Mouse (Mus musculus) limb, embryonic 14.5 days (tissue): ENCODE data around the gene Ncan. TPM values are rescaled to one million over a fixed set of nuclear protein-coding genes. Genes with fewer than 3 reads are reported as not detected.

Experiments
- ATAC-seq: fragments of 200-750 bp; cut with Nextera tagmentation; 2 replicates; pipeline ENCODE4 v1.8.0; 2017; ENCODE audit warnings: low read depth, moderate number of reproducible peaks, moderate TSS enrichment; ENCODE audit not compliant: low FRiP score
- DNase-seq: peaks from one replicate; pipeline ENCODE4 v3.0.0-alpha.2; 2015; ENCODE audit warnings: low spot score
- H3K27ac ChIP-seq: fragments of 300-500 bp; sonication (generic); replicated peaks from 2 replicates; pipeline ENCODE4 v1.5.1; 2014; ENCODE audit warnings: low read depth, mild to moderate bottlenecking, low read length, moderate library complexity, mixed read lengths
- H3K27me3 ChIP-seq: fragments of 300-500 bp; sonication (generic); 2 replicates; pipeline ENCODE4 v1.6.1; 2014; ENCODE audit warnings: low read length, mixed read lengths; ENCODE audit not compliant: control insufficient read depth, insufficient read depth
- H3K36me3 ChIP-seq: fragments of 300-500 bp; sonication (generic); 2 replicates; pipeline ENCODE4 v1.6.1; 2014; ENCODE audit warnings: mild to moderate bottlenecking, low read length, moderate library complexity, mixed read lengths; ENCODE audit not compliant: control insufficient read depth, insufficient read depth
- H3K4me1 ChIP-seq: fragments of 300-500 bp; sonication (generic); 2 replicates; pipeline ENCODE4 v1.6.1; 2014; ENCODE audit warnings: antibody characterized with exemption, low read length, mixed read lengths; ENCODE audit not compliant: control insufficient read depth, insufficient read depth
- H3K4me2 ChIP-seq: fragments of 300-500 bp; sonication (generic); replicated peaks from 2 replicates; pipeline ENCODE4 v1.6.1; 2014; ENCODE audit warnings: low read depth, mild to moderate bottlenecking, low read length, moderate library complexity; ENCODE audit not compliant: severe bottlenecking
- H3K4me3 ChIP-seq: fragments of 300-500 bp; sonication (generic); replicated peaks from 2 replicates; pipeline ENCODE4 v1.5.1; 2014; ENCODE audit warnings: low read length
- H3K9ac ChIP-seq: fragments of 300-500 bp; sonication (generic); 2 replicates; pipeline ENCODE4 v1.6.1; 2014; ENCODE audit warnings: mild to moderate bottlenecking, low read depth, low read length, moderate library complexity; ENCODE audit not compliant: severe bottlenecking
- H3K9me3 ChIP-seq: fragments of 300-500 bp; sonication (generic); 2 replicates; pipeline ENCODE4 v1.6.1; 2016; ENCODE audit warnings: low read length; ENCODE audit not compliant: control insufficient read depth
- POLR2A ChIP-seq: fragments of 200-500 bp; IDR thresholded peaks from 2 replicates; pipeline ENCODE4 v1.8.0; 2012; ENCODE audit warnings: inconsistent platforms, mild to moderate bottlenecking, moderate library complexity, borderline replicate concordance; ENCODE audit not compliant: insufficient read depth, insufficient read length; ENCODE audit errors: extremely low read depth
- WGBS: fragments of 180-500 bp; shearing (Covaris S2); extraction: QIAGEN DNeasy Blood & Tissue Kit; methylation state at CpG from one replicate; pipeline ENCODE4 v1.1.7; 2014; 5-methylcytosine and 5-hydroxymethylcytosine counted together
- polyA plus RNA-seq, 2 experiments: library from polyadenylated mRNA; depleted of rRNA in 1 of 2; stranded (reverse) in 1 of 2; unstranded in 1 of 2; fragments of >200 nt; fragmentation: Nextera tagmentation in 1 of 2; extraction: Ambion mirVana in 1 of 2; gene quantifications; 2 replicates each; pipeline versions ENCODE4 v1.2.1 to v1.2.3; 2012 to 2014

Gene Ncan
- polyA plus RNA-seq, 2 experiments, result 0.25 to 0.59 TPM

- ATAC-seq (no peak), DNase-seq (no peak)
- peaks cover 40% of the 10 kb centered on the region for H3K36me3 ChIP-seq
- no peak for TF ChIP-seq POLR2A
- H3K4me3 ChIP-seq, result no peak overlapping the region
- 88% methylated on average over 7 of the region's 7 CpGs for WGBS
- H3K27me3 ChIP-seq, result no peaks in the 10 kb centered on the region
- no peak overlapping the region for H3K27ac ChIP-seq
- H3K4me2 ChIP-seq, result no peak overlapping the region
- H3K9me3 ChIP-seq, result no peaks in the 10 kb centered on the region
- no peak overlapping the region for H3K9ac ChIP-seq
- H3K4me1 ChIP-seq, result no peaks in the 10 kb centered on the region
Measured at GRCm38 (mm10) chr8:70147678-70148607, 27.3 kb upstream of the Ncan start.

- peaks cover 13% of the 10 kb centered on the region for H3K4me1 ChIP-seq
- H3K9ac ChIP-seq, result peak overlapping the region; percentile 72
- no peaks in the 10 kb centered on the region for H3K27me3 ChIP-seq
- H3K9me3 ChIP-seq, result no peaks in the 10 kb centered on the region
- TF ChIP-seq POLR2A, result no peak
- DNase-seq (no peak), ATAC-seq (no peak)
- H3K4me2 ChIP-seq, result peak overlapping the region; percentile 53
- peaks cover 42% of the 10 kb centered on the region for H3K36me3 ChIP-seq
- peak overlapping the region; percentile 83 for H3K4me3 ChIP-seq
- WGBS, result 8% methylated on average over 9 of the region's 9 CpGs
- H3K27ac ChIP-seq, result peak overlapping the region; percentile 71
Measured at GRCm38 (mm10) chr8:70139981-70140380, 19.3 kb upstream of the Ncan start.

- DNase-seq, result peak; percentile 100
- no peaks in the 10 kb centered on the region for H3K27me3 ChIP-seq
- H3K27ac ChIP-seq, result peak within 1 kb of the TSS; percentile 71
- H3K9ac ChIP-seq, result peak within 1 kb of the TSS; percentile 72
- under 1% methylated on average over 46 of the region's 46 CpGs for WGBS
- peak; percentile 45; the same call in 1 of the 2 replicates for TF ChIP-seq POLR2A
- peak; percentile 98 for ATAC-seq
- H3K36me3 ChIP-seq, result peaks cover 42% of the 10 kb centered on the region
- H3K9me3 ChIP-seq, result no peaks in the 10 kb centered on the region
- peak within 1 kb of the TSS; percentile 83 for H3K4me3 ChIP-seq
- peak within 1 kb of the TSS; percentile 53 for H3K4me2 ChIP-seq
- peaks cover 13% of the 10 kb centered on the region for H3K4me1 ChIP-seq
Measured at GRCm38 (mm10) chr8:70139026-70139857, 18.6 kb upstream of the Ncan start, which contains the start of the genes Rfxank, Borcs8 and Mef2b. TSS of gene Rfxank (minus strand) at chr8:70139154. TSS of gene Borcs8 (plus strand) at chr8:70139499. TSS of gene Mef2b (plus strand) at chr8:70139711.

GRCm38 (mm10) chr8:70137890-70138289, 17.2 kb upstream of the Ncan start:
- Histone ChIP-seq H3K4me2 (peak overlapping the region; percentile 50; the same call in 1 of the 2 replicates), H3K27me3 (no peaks in the 10 kb centered on the region), H3K9me3 (no peaks in the 10 kb centered on the region), H3K9ac (peak overlapping the region; percentile 57; the same call in 1 of the 2 replicates), H3K27ac (no peak overlapping the region), H3K36me3 (peaks cover 45% of the 10 kb centered on the region), H3K4me3 (peak overlapping the region; percentile 83), H3K4me1 (peaks cover 13% of the 10 kb centered on the region)
- DNase-seq, result no peak
- no peak for TF ChIP-seq POLR2A
- WGBS, result 74% methylated on average over 4 of the region's 4 CpGs
- ATAC-seq, result no peak

GRCm38 (mm10) chr8:70136591-70136990, 15.9 kb upstream of the Ncan start:
- 81% methylated on average over 4 of the region's 4 CpGs for WGBS
- Histone ChIP-seq H3K9me3 (no peaks in the 10 kb centered on the region), H3K27ac (no peak overlapping the region), H3K36me3 (peaks cover 46% of the 10 kb centered on the region), H3K4me3 (no peak overlapping the region), H3K9ac (no peak overlapping the region), H3K4me1 (peaks cover 16% of the 10 kb centered on the region), H3K4me2 (no peak overlapping the region), H3K27me3 (no peaks in the 10 kb centered on the region)
- TF ChIP-seq POLR2A, result no peak
- ATAC-seq, result no peak
- no peak for DNase-seq
